Mouse (Mus musculus): ENCODE measurements around the gene Fli1. TPM values are rescaled to one million over a fixed set of nuclear protein-coding genes. Genes with fewer than 3 reads are reported as not detected.

Fli1 gene
- total and polyA plus RNA-seq, 3 experiments: 13.8 to 171 (median 24.3) TPM

DNA sequence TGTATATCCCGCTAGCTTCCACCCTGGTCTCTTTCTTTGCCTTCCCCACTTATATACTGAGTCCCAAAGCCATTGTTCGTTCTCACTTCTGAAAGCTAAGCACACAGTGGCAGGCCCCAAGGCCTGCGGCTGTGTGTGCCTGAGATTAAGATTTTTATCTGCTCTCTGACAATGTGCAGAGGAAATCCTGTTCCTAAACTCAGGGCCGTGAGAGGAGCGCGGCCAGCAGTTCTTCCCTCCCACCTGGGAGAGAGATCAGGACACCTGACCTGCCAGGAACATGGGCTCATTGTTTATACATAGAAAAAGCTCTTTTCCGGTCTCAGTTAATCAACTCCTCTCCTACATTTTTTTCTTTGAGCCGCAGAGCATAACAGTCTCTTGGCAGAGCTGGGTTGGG lies 36.5 kb downstream of the Fli1 start:
- Histone ChIP-seq H3K27ac (ENCODE audit: control insufficient read depth, low read depth, low read length) (no peak overlapping the region), H3K4me1 (ENCODE audit: control insufficient read depth in 1 of 2, insufficient read depth in 2 of 2, low read length in 2 of 2) (peaks cover 29 to 51% of the 10 kb centered on the region in 2 experiments)

DNA sequence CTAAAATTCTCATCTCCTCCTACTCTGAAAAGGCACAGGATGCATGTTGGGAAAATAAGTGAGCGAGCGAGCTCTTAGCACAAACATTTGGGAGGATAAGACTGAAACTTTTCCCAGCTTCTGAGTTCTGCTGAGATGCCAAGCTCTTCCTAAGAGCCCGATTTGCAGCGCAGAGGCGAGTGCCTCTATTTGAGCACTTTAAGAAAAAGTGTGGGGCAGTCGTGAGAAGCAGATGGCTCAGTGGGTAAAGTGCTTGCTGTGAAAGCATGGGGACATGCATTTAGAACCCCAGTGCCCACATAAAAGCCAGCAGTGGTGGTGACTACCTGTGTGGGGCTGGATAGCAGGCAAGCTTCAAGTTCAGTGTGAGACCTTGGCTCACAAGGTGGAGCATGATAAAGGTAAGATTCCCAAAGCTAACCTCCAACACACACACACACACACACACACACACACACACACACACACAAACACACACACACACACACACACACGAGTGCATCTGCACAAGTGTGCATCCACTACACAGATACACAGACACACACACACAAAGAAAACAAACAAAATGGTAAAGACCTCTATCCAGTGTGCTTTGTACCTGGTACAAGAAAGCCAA lies 37.1 kb downstream of the Fli1 start:
- Histone ChIP-seq H3K27me3 (ENCODE audit: control insufficient read depth in 1 of 2, insufficient read depth in 2 of 2, low read length in 2 of 2) (no peaks in the 10 kb centered on the region), H3K36me3 (ENCODE audit: control insufficient read depth in 1 of 2, insufficient read depth in 2 of 2, low read length in 2 of 2) (peaks cover 5 to 38% of the 10 kb centered on the region in 2 experiments), H3K4me1 (ENCODE audit: control insufficient read depth in 1 of 2, insufficient read depth in 2 of 2, low read length in 2 of 2) (peaks cover 25 to 50% of the 10 kb centered on the region in 2 experiments), H3K79me2 (ENCODE audit: control insufficient read depth, insufficient read depth, low read length, poor library complexity) (peaks cover 41% of the 10 kb centered on the region), H3K9ac (ENCODE audit: control insufficient read depth, low read depth, low read length, poor library complexity, severe bottlenecking) (no peak overlapping the region), H3K27ac (ENCODE audit: control insufficient read depth, low read depth, low read length) (no peak overlapping the region), H3K4me3 (ENCODE audit: control insufficient read depth in 1 of 2, insufficient read depth in 1 of 2, low read depth in 2 of 2, low read length in 2 of 2) (no peak overlapping the region), H3K9me3 (replicated peaks; ENCODE audit: insufficient read depth, low read length) (no peaks in the 10 kb centered on the region)
- no peak for TF ChIP-seq ETS1 (IDR thresholded peaks at IDR 0.05; ENCODE audit: low read depth, low read length)
- no peak for TF ChIP-seq RCOR1 (IDR thresholded peaks at IDR 0.05; ENCODE audit: low read depth, low read length)
- no peak for TF ChIP-seq CHD1 (IDR thresholded peaks at IDR 0.05; ENCODE audit: low read depth, low read length)
- TF ChIP-seq POLR2A (IDR thresholded peaks at IDR 0.05; ENCODE audit: control insufficient read depth in 1 of 2, insufficient read depth in 1 of 2, low read depth in 1 of 2, low read length in 2 of 2, poor library complexity in 1 of 2): no peak
- TF ChIP-seq MEF2A (IDR thresholded peaks at IDR 0.05; ENCODE audit: extremely low read depth, insufficient replicate concordance, low read depth, low read length, poor library complexity, severe bottlenecking): no peak
- TF ChIP-seq MYC (IDR thresholded peaks at IDR 0.05; ENCODE audit: low read depth, low read length): no peak
- no peak for TF ChIP-seq EP300 (IDR thresholded peaks at IDR 0.05; ENCODE audit: low read depth in 1 of 2, low read length in 2 of 2)
- TF ChIP-seq E2F4 (IDR thresholded peaks at IDR 0.05; ENCODE audit: borderline replicate concordance, low read depth, low read length): no peak
- TF ChIP-seq NRF1 (IDR thresholded peaks at IDR 0.05; ENCODE audit: insufficient read depth, low read depth, low read length, poor library complexity, severe bottlenecking): no peak
- TF ChIP-seq MAX (IDR thresholded peaks at IDR 0.05; ENCODE audit: low read length): no peak
- no peak for TF ChIP-seq MAFK (IDR thresholded peaks at IDR 0.05; ENCODE audit: borderline replicate concordance, low read depth, low read length)
- TF ChIP-seq GATA1 (IDR thresholded peaks at IDR 0.05; ENCODE audit: low read depth, low read length): no peak
- no peak for TF ChIP-seq ZC3H11A (IDR thresholded peaks at IDR 0.05; ENCODE audit: low read depth, low read length)
- no peak for TF ChIP-seq UBTF (IDR thresholded peaks at IDR 0.05; ENCODE audit: borderline replicate concordance, insufficient read depth, low read depth, low read length)
- no peak for TF ChIP-seq GABPA (IDR thresholded peaks at IDR 0.05; ENCODE audit: low read depth, low read length)
- TF ChIP-seq SMC3 (IDR thresholded peaks at IDR 0.05; ENCODE audit: low read depth, low read length): no peak
- no peak for DNase-seq (ENCODE audit: low read depth, low spot score)

More for the DNA sequence above, 36.5 kb downstream of the Fli1 start:
- H3K27me3 ChIP-seq (ENCODE audit: control insufficient read depth in 1 of 2, insufficient read depth in 2 of 2, low read length in 2 of 2): no peaks in the 10 kb centered on the region
- peak; percentile 55 for DNase-seq (ENCODE audit: low read depth, low spot score)
- H3K79me2 ChIP-seq (ENCODE audit: control insufficient read depth, insufficient read depth, low read length, poor library complexity): peaks cover 42% of the 10 kb centered on the region
- TF ChIP-seq TCF12 (IDR thresholded peaks at IDR 0.05; ENCODE audit: low read depth, low read length) (peak; percentile 77), MXI1 (IDR thresholded peaks at IDR 0.05; ENCODE audit: low read depth, low read length) (peak; percentile 29; the same call in 1 of the 2 replicates), MAZ (IDR thresholded peaks at IDR 0.05; ENCODE audit: low read depth, low read length) (no peak; the same call in 1 of the 2 replicates), POLR2AphosphoS5 (IDR thresholded peaks at IDR 0.05; ENCODE audit: borderline replicate concordance, low read depth, low read length) (no peak), UBTF (IDR thresholded peaks at IDR 0.05; ENCODE audit: borderline replicate concordance, insufficient read depth, low read depth, low read length) (no peak), MAX (IDR thresholded peaks at IDR 0.05; ENCODE audit: low read length) (no peak), POLR2AphosphoS2 (IDR thresholded peaks at IDR 0.05; ENCODE audit: low read length) (no peak), KAT2A (conservative IDR thresholded peaks at IDR 0.05; ENCODE audit: low read depth, low read length) (no peak), MEF2A (IDR thresholded peaks at IDR 0.05; ENCODE audit: extremely low read depth, insufficient replicate concordance, low read depth, low read length, poor library complexity, severe bottlenecking) (no peak), ELF1 (IDR thresholded peaks at IDR 0.05; ENCODE audit: low read depth, low read length) (0 out of 2 replicates have a peak, but pooled peaks have one; percentile 8), BHLHE40 (IDR thresholded peaks at IDR 0.05; ENCODE audit: borderline replicate concordance, low read depth, low read length) (peak; percentile 40; the same call in 1 of the 2 replicates), NELFE (IDR thresholded peaks at IDR 0.05; ENCODE audit: low read depth, low read length) (no peak), CHD2 (IDR thresholded peaks at IDR 0.05; ENCODE audit: low read length) (no peak), USF1 (IDR thresholded peaks at IDR 0.05; ENCODE audit: low read depth, low read length) (peak; percentile 19; the same call in 1 of the 2 replicates), ZC3H11A (IDR thresholded peaks at IDR 0.05; ENCODE audit: low read depth, low read length) (no peak), RAD21 (IDR thresholded peaks at IDR 0.05; ENCODE audit: low read depth, low read length) (no peak), ZKSCAN1 (IDR thresholded peaks at IDR 0.05; ENCODE audit: low read depth, low read length) (no peak), CHD1 (IDR thresholded peaks at IDR 0.05; ENCODE audit: low read depth, low read length) (no peak), ETS1 (IDR thresholded peaks at IDR 0.05; ENCODE audit: low read depth, low read length) (peak; percentile 54; the same call in 1 of the 2 replicates), HCFC1 (IDR thresholded peaks at IDR 0.05; ENCODE audit: low read depth, low read length) (no peak), SIN3A (IDR thresholded peaks at IDR 0.05; ENCODE audit: low read length) (peak; percentile 23; the same call in 1 of the 2 replicates), USF2 (IDR thresholded peaks at IDR 0.05; ENCODE audit: borderline replicate concordance in 1 of 2, insufficient read depth in 1 of 2, low read depth in 1 of 2, low read length in 2 of 2) (no peak), ZMIZ1 (IDR thresholded peaks at IDR 0.05; ENCODE audit: low read depth, low read length) (no peak), MYC (IDR thresholded peaks at IDR 0.05; ENCODE audit: low read depth, low read length) (0 out of 2 replicates have a peak, but pooled peaks have one; percentile 34), RCOR1 (IDR thresholded peaks at IDR 0.05; ENCODE audit: low read depth, low read length) (peak; percentile 81; the same call in 1 of the 2 replicates), MAFK (IDR thresholded peaks at IDR 0.05; ENCODE audit: borderline replicate concordance, low read depth, low read length) (no peak), CTCF (IDR thresholded peaks at IDR 0.05 in 2 of 3, conservative IDR thresholded peaks at IDR 0.05 in 1 of 3; ENCODE audit: control insufficient read depth in 1 of 3, insufficient read depth in 1 of 3, low read depth in 2 of 3, low read length in 3 of 3, poor library complexity in 1 of 3, severe bottlenecking in 1 of 3) (no peak), EP300 (IDR thresholded peaks at IDR 0.05; ENCODE audit: low read depth in 1 of 2, low read length in 2 of 2) (peak; percentile 58 to 62; a peak in 3 of 4 replicates), JUND (IDR thresholded peaks at IDR 0.05; ENCODE audit: low read depth, low read length) (no peak), SMC3 (IDR thresholded peaks at IDR 0.05; ENCODE audit: low read depth, low read length) (no peak), GATA1 (IDR thresholded peaks at IDR 0.05; ENCODE audit: low read depth, low read length) (peak; percentile 73), E2F4 (IDR thresholded peaks at IDR 0.05; ENCODE audit: borderline replicate concordance, low read depth, low read length) (no peak), ZNF384 (IDR thresholded peaks at IDR 0.05; ENCODE audit: low read depth, low read length) (no peak), TAL1 (IDR thresholded peaks at IDR 0.05; ENCODE audit: low read length) (peak; percentile 50), NRF1 (IDR thresholded peaks at IDR 0.05; ENCODE audit: insufficient read depth, low read depth, low read length, poor library complexity, severe bottlenecking) (no peak)
- no peaks in the 10 kb centered on the region for H3K9me3 ChIP-seq (replicated peaks; ENCODE audit: insufficient read depth, low read length)
- peaks cover 5 to 43% of the 10 kb centered on the region in 2 experiments for H3K36me3 ChIP-seq (ENCODE audit: control insufficient read depth in 1 of 2, insufficient read depth in 2 of 2, low read length in 2 of 2)
- H3K9ac ChIP-seq (ENCODE audit: control insufficient read depth, low read depth, low read length, poor library complexity, severe bottlenecking): no peak overlapping the region
- no peak overlapping the region for H3K4me3 ChIP-seq (ENCODE audit: control insufficient read depth in 1 of 2, insufficient read depth in 1 of 2, low read depth in 2 of 2, low read length in 2 of 2)
